Mouse (Mus musculus) ES-Bruce4 (cell line): ENCODE data around the gene Gls.

Experiments
- CTCF ChIP-seq: IDR thresholded peaks from one replicate; pipeline ENCODE4 v1.8.1; 2011; ENCODE audit warnings: low read depth, low read length
- EP300 ChIP-seq: IDR thresholded peaks from 2 replicates; pipeline ENCODE4 v1.6.1; 2011; ENCODE audit warnings: low read depth, low read length; ENCODE audit not compliant: insufficient read depth
- POLR2A ChIP-seq: IDR thresholded peaks from one replicate; pipeline ENCODE4 v1.8.1; 2011; ENCODE audit warnings: low read length; ENCODE audit not compliant: insufficient read depth

GRCm38 (mm10) chr1:52150676-52151075 is 82.4 kb downstream of the Gls start:
- TF ChIP-seq POLR2A (no peak), EP300 (no peak), CTCF (no peak)
